Mouse (Mus musculus): ENCODE measurements around the gene BC100530. TPM values are rescaled to one million over a fixed set of nuclear protein-coding genes. Genes with fewer than 3 reads are reported as not detected.
"Not testable (repeated sequence)": the region's sequence is repeated elsewhere in the genome, so short reads cannot be mapped to it uniquely, and the experiment has no call there.

The BC100530 gene
- polyA plus RNA-seq (2012; fragmentation: generic; extraction: Trizol): not detected
- long read RNA-seq, experiment 1: 0 reads
- long read RNA-seq, experiment 2: 0 reads

DNA sequence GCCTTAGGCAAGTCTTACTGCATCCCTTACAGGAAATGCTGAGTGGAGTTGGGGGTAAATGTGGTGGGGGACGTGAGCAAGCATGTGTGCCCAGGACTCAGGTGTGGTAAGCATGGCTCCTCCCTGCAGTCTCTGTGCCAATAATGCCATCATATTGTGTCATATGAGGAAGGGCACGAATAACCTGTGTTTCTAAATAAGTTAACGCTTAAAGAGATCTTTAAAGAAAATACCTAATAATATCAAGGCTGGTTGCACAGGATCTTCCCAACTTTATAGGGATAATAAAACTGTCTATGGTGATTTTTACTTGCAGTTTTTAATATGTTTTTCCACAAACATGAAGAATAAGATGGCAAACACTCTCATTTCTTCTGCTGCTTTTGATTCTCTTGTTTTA lies at the start of gene BC100530:
BC100530 (minus strand) TSS at position 101 of the 400 bp plus-strand sequence.
- not testable (repeated sequence) for H3ac ChIP-seq (ENCODE audit: control insufficient read depth, insufficient read length, low read depth); H3K79me3 ChIP-seq (ENCODE audit: low read depth); H3K27me3 ChIP-seq (ENCODE audit: control insufficient read depth, insufficient read depth, insufficient read length); H3K4me3 ChIP-seq (ENCODE audit: insufficient read depth, poor library complexity, severe bottlenecking); H3K79me2 ChIP-seq (ENCODE audit: control insufficient read depth, insufficient read depth); H3K36me3 ChIP-seq (ENCODE audit: control insufficient read depth, insufficient read depth)

GRCm38 (mm10) chr16:36408357-36408756 lies 40.8 kb upstream of the BC100530 start, which contains the start of gene Stfa2:
Gene Stfa2 (minus strand): TSS chr16:36408457.
- no peaks in the 10 kb centered on the region for H3K79me3 ChIP-seq (ENCODE audit: low read depth)
- no peak within 1 kb of the TSS for H3K4me3 ChIP-seq (ENCODE audit: insufficient read depth, poor library complexity, severe bottlenecking)
- no peaks in the 10 kb centered on the region for H3K36me3 ChIP-seq (ENCODE audit: control insufficient read depth, insufficient read depth)
- no peaks in the 10 kb centered on the region for H3K27me3 ChIP-seq (ENCODE audit: control insufficient read depth, insufficient read depth, insufficient read length)
- H3K79me2 ChIP-seq (ENCODE audit: control insufficient read depth, insufficient read depth): no peaks in the 10 kb centered on the region
- no peak for TF ChIP-seq MYOD1 (IDR thresholded peaks at IDR 0.05; ENCODE audit: control insufficient read depth, insufficient read length, low read depth)
- TF ChIP-seq MAX (IDR thresholded peaks at IDR 0.05): no peak
- TF ChIP-seq MYOG (IDR thresholded peaks at IDR 0.05; ENCODE audit: control insufficient read depth, extremely low read depth, insufficient read length): no peak
- TF ChIP-seq CTCF (IDR thresholded peaks at IDR 0.05; ENCODE audit: control insufficient read depth, insufficient read depth, insufficient read length): no peak
- TF ChIP-seq CEBPB (IDR thresholded peaks at IDR 0.05; ENCODE audit: low read depth): no peak
- no peak for TF ChIP-seq USF1 (IDR thresholded peaks at IDR 0.05; ENCODE audit: low read depth)
- no peak for TF ChIP-seq FOSL1 (IDR thresholded peaks at IDR 0.05; ENCODE audit: insufficient read depth, low read length, poor library complexity, severe bottlenecking)
- H3ac ChIP-seq (ENCODE audit: control insufficient read depth, insufficient read length, low read depth): no peak within 1 kb of the TSS

DNA sequence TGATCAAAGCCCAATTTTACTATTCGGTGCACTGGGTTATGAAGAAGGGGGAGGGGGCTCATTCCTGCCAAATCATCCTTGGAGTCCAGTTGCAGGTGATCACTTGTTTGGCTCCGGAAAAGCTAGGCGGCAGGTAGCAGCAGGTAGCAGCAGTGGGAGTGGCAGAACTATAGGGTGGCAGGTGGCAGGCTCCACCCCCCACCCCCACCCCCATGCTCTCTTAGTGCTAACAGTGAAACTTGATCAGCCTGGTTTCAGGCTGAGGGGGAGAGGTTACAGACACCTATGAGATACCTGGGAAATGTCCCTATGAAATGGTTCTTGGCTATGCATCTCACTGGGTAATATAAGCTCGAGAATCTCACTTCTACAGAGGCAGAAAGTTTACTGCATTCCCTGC lies 21.5 kb upstream of the BC100530 start:
- Histone ChIP-seq H3K79me2 (ENCODE audit: control insufficient read depth, insufficient read depth) (no peaks in the 10 kb centered on the region), H3K79me3 (ENCODE audit: low read depth) (no peaks in the 10 kb centered on the region), H3ac (ENCODE audit: control insufficient read depth, insufficient read length, low read depth) (no peak overlapping the region), H3K36me3 (ENCODE audit: control insufficient read depth, insufficient read depth) (no peaks in the 10 kb centered on the region), H3K4me3 (ENCODE audit: insufficient read depth, poor library complexity, severe bottlenecking) (no peak overlapping the region), H3K27me3 (ENCODE audit: control insufficient read depth, insufficient read depth, insufficient read length) (no peaks in the 10 kb centered on the region)
- TF ChIP-seq MYOG (IDR thresholded peaks at IDR 0.05; ENCODE audit: control insufficient read depth, extremely low read depth, insufficient read length): no peak
- TF ChIP-seq FOSL1 (IDR thresholded peaks at IDR 0.05; ENCODE audit: insufficient read depth, low read length, poor library complexity, severe bottlenecking): no peak
- TF ChIP-seq MYOD1 (IDR thresholded peaks at IDR 0.05; ENCODE audit: control insufficient read depth, insufficient read length, low read depth): no peak

GRCm38 (mm10) chr16:36337171-36337570 lies 30.4 kb downstream of the BC100530 start:
- TF ChIP-seq FOSL1 (IDR thresholded peaks at IDR 0.05; ENCODE audit: insufficient read depth, low read length, poor library complexity, severe bottlenecking) (no peak), CTCF (IDR thresholded peaks at IDR 0.05; ENCODE audit: control insufficient read depth, insufficient read depth, insufficient read length) (no peak), USF1 (IDR thresholded peaks at IDR 0.05; ENCODE audit: low read depth) (no peak), CEBPB (IDR thresholded peaks at IDR 0.05; ENCODE audit: low read depth) (no peak), MYOD1 (IDR thresholded peaks at IDR 0.05; ENCODE audit: control insufficient read depth, insufficient read length, low read depth) (no peak), MYOG (IDR thresholded peaks at IDR 0.05; ENCODE audit: control insufficient read depth, extremely low read depth, insufficient read length) (no peak), MAX (IDR thresholded peaks at IDR 0.05) (no peak)
- no peak overlapping the region for H3ac ChIP-seq (ENCODE audit: control insufficient read depth, insufficient read length, low read depth)
- H3K79me3 ChIP-seq (ENCODE audit: low read depth): no peaks in the 10 kb centered on the region

GRCm38 (mm10) chr16:36334232-36334631 lies 33.3 kb downstream of the BC100530 start, which contains the start of gene BC117090:
Gene BC117090 (minus strand): TSS chr16:36334332.
- TF ChIP-seq MYOD1 (IDR thresholded peaks at IDR 0.05; ENCODE audit: control insufficient read depth, insufficient read length, low read depth): no peak
- no peak for TF ChIP-seq MYOG (IDR thresholded peaks at IDR 0.05; ENCODE audit: control insufficient read depth, extremely low read depth, insufficient read length)
- no peak for TF ChIP-seq CEBPB (IDR thresholded peaks at IDR 0.05; ENCODE audit: low read depth)
- no peak for TF ChIP-seq FOSL1 (IDR thresholded peaks at IDR 0.05; ENCODE audit: insufficient read depth, low read length, poor library complexity, severe bottlenecking)
- no peak for TF ChIP-seq MAX (IDR thresholded peaks at IDR 0.05)
- TF ChIP-seq USF1 (IDR thresholded peaks at IDR 0.05; ENCODE audit: low read depth): no peak
- no peak for TF ChIP-seq CTCF (IDR thresholded peaks at IDR 0.05; ENCODE audit: control insufficient read depth, insufficient read depth, insufficient read length)
- Histone ChIP-seq H3K79me2 (ENCODE audit: control insufficient read depth, insufficient read depth) (no peaks in the 10 kb centered on the region), H3K79me3 (ENCODE audit: low read depth) (no peaks in the 10 kb centered on the region), H3K4me3 (ENCODE audit: insufficient read depth, poor library complexity, severe bottlenecking) (no peak within 1 kb of the TSS), H3K36me3 (ENCODE audit: control insufficient read depth, insufficient read depth) (no peaks in the 10 kb centered on the region), H3ac (ENCODE audit: control insufficient read depth, insufficient read length, low read depth) (no peak within 1 kb of the TSS), H3K27me3 (ENCODE audit: control insufficient read depth, insufficient read depth, insufficient read length) (no peaks in the 10 kb centered on the region)

More at GRCm38 (mm10) chr16:36337171-36337570, 30.4 kb downstream of the BC100530 start:
- H3K36me3 ChIP-seq (ENCODE audit: control insufficient read depth, insufficient read depth): no peaks in the 10 kb centered on the region
- H3K4me3 ChIP-seq (ENCODE audit: insufficient read depth, poor library complexity, severe bottlenecking): no peak overlapping the region
- no peaks in the 10 kb centered on the region for H3K79me2 ChIP-seq (ENCODE audit: control insufficient read depth, insufficient read depth)
- H3K27me3 ChIP-seq (ENCODE audit: control insufficient read depth, insufficient read depth, insufficient read length): no peaks in the 10 kb centered on the region

DNA sequence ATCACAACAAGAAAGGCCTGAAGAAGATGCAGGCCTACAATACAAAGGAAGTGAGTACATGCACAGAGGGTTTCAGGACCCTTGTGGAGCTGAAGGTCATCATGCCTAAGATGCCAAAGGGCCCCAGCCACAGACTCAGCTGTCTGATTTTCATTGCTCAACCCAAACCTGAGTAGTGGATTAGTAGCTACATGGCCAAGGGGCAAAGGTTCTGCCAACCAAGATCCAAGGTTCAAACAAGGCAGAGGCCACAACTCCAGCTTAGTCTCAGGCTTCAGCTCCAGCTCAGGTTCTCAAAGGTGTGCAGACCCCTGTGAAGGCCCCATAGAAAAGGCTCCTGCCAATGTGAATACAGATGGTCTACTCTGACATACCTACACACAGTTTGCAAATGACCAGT lies 48.3 kb downstream of the BC100530 start:
- Histone ChIP-seq H3K79me2 (ENCODE audit: control insufficient read depth, insufficient read depth) (no peaks in the 10 kb centered on the region), H3ac (ENCODE audit: control insufficient read depth, insufficient read length, low read depth) (no peak overlapping the region), H3K36me3 (ENCODE audit: control insufficient read depth, insufficient read depth) (no peaks in the 10 kb centered on the region), H3K4me3 (ENCODE audit: insufficient read depth, poor library complexity, severe bottlenecking) (no peak overlapping the region), H3K27me3 (ENCODE audit: control insufficient read depth, insufficient read depth, insufficient read length) (no peaks in the 10 kb centered on the region), H3K79me3 (ENCODE audit: low read depth) (no peaks in the 10 kb centered on the region)
- TF ChIP-seq CTCF (IDR thresholded peaks at IDR 0.05; ENCODE audit: control insufficient read depth, insufficient read depth, insufficient read length): no peak
- no peak for TF ChIP-seq FOSL1 (IDR thresholded peaks at IDR 0.05; ENCODE audit: insufficient read depth, low read length, poor library complexity, severe bottlenecking)
- no peak for TF ChIP-seq USF1 (IDR thresholded peaks at IDR 0.05; ENCODE audit: low read depth)
- no peak for TF ChIP-seq MYOD1 (IDR thresholded peaks at IDR 0.05; ENCODE audit: control insufficient read depth, insufficient read length, low read depth)
- no peak for TF ChIP-seq MYOG (IDR thresholded peaks at IDR 0.05; ENCODE audit: control insufficient read depth, extremely low read depth, insufficient read length)
- no peak for TF ChIP-seq MAX (IDR thresholded peaks at IDR 0.05)
- no peak for TF ChIP-seq CEBPB (IDR thresholded peaks at IDR 0.05; ENCODE audit: low read depth)

DNA sequence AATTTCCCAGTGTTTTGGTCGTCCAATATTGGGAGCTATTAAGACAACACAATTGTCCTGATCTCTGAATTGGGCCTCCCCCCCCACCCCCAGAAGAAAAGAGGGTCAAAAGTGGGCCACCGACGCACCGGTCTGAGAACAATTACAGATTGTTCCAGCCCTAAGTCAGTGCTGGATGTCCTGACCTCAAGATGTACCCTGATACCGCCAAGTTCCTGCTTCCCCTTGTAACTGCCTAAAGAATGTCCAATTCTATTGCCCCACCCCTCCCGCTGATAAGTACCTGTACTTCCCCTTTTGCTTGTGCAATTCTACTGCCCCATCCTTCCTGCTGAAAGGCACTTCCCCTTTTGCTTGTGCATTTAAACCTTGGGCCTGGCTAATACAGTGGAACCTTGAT lies 51.4 kb downstream of the BC100530 start:
- H3ac ChIP-seq (ENCODE audit: control insufficient read depth, insufficient read length, low read depth); H3K27me3 ChIP-seq (ENCODE audit: control insufficient read depth, insufficient read depth, insufficient read length); H3K36me3 ChIP-seq (ENCODE audit: control insufficient read depth, insufficient read depth); H3K4me3 ChIP-seq (ENCODE audit: insufficient read depth, poor library complexity, severe bottlenecking); H3K79me3 ChIP-seq (ENCODE audit: low read depth); H3K79me2 ChIP-seq (ENCODE audit: control insufficient read depth, insufficient read depth): not testable (repeated sequence)
